Mouse (Mus musculus) stomach, adult 2 months (tissue): Measurements from ENCODE around the gene Acer1. TPM values are rescaled to one million over a fixed set of nuclear protein-coding genes. Genes with fewer than 3 reads are reported as not detected.

Experiments used
- polyA plus RNA-seq: library from polyadenylated mRNA; depleted of rRNA; stranded (reverse); fragments of >200 nt; gene quantifications from 2 replicates; pipeline ENCODE4 v1.2.3, GENCODE M21; 2012; rRNA removed

Gene Acer1
- polyA plus RNA-seq = 23.5 and 26.4 TPM in 2 replicates

DNA sequence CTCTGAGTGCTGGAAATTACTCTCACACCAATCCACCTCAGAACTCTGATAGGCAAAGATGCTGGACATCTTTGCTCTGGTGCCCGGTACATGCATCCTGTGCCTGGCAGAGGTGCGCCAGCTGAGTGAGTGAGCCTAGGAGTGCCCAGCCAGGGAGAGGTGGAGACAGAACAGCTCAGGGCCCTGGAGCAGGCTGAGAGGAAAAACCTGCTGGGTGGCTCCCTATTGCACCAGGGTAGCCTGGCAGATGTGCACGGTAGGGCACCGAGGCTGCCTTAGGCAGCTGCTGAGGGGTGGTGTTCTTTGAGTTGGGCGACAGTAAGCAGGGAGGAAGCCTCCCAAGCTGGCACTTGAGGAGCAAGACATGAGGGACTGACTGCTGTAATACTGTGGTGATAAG is at the start of gene Acer1:
Acer1 (minus strand) TSS at position 114 of the 400 bp plus-strand sequence.

DNA sequence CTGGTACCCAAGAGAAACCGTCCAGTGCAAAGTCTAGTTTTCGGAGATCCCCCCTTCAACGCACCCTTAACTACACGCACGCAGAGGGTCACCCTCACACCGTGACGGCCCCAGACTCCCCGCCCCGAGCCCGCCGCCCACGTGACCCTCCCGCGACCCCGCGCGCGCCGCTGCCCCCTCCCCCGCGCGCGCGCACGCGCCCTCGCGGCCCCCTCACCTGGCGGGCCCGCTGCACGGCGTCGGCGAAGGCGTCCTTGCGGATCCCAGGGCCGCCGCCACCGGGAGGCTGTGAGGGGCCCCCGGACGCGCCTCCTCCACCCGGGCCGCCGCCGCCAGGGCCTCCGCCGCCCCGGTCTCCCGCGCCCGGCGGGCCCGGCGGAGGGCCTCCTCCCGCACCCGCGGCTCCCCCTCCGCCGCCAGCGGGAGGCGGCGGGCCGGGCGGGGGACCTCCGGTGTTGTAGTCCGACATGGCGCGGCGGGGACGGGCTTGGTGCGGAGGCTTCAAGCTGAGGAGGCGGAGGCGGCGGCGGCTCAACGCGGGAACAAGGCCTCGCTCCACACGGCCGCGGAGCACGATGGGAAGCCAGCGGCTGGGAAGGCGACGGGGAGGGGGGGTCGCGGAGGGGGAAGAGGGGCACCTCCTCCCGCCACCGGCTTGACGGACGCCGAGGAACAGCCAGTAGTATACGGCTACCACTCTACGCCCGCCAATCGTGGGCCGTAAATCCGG is 49.2 kb upstream of the Acer1 start, which contains the start of gene Khsrp:
Khsrp (minus strand) TSS at position 592 of the 730 bp plus-strand sequence.

DNA sequence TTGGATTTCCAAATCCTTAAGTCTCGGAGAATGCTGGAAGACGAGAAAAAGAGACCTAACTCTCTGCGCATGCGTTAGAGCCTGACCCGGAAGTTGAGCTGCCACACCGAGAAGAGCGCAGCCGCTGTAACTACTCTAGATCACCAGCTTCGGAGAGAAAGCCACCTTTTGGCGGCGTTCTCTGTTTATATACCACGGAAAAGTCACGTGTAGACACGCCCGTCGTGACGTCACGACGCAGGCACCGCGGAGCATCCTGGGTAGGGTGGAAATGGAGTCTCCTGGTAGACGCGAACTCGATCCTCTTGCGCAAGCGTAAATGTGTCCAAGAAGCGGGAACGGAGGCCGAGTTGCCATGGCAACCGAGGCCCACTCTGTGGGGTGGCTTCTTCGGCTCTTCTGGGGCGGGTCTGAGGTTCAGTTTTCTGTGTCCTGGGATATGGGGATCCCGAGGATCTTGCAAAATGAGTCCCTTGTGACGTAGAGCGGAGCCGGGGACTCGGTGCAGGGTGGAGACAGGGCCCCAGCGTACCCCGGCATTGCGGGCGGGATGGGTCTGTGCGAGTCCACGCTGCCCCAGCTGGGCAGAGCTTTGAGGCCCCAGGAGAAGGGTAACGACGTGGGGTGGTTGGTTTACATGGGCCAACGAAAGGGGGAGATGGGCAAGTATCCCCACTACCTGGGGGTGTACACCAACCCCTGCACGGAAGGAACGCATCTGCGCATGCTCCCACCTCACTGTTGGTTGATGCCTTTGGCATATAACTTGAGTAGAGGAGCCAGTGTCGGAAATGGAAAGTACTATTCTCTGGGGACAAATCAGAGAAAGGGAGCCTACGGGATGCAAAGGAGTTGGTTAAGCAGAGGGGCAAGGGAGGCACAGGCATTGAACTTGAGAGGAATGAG is 29.6 kb upstream of the Acer1 start, which contains the start of the genes Gtf2f1 and Gm17949:
Gtf2f1 (minus strand) TSS at position 53 of the 906 bp plus-strand sequence.
Gm17949 (plus strand) TSS at position 234 of the 906 bp plus-strand sequence.

DNA sequence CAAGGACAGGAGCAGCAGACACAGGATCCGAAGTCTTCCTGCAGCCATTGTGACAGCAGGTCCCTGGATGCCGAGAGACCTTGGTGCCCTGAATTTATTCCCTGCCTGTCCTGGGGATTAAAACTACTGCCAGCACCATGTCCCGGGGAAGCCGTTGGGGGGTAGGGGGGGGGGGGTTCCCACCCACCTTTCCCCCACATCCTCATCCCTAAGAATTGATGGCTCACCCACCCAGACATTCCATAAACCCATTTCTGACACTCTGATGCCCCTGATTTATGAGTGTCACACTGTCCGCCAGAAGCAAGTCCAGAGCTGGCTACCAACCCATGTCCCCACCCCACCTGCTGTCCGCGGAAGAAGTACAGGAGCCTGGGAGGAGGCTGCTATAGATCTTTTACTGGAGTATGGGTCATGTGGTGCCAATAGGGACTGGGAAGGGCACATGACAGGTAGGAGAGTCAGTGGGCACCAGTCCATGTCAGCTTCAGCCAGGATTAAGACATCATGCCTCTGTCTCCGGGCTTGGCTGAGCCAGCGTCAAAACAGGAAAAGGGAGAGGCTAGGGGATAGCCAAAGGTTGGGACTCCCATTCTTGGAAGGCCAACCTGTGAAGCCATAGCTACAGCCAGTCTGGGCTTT is 18.2 kb upstream of the Acer1 start, which contains the start of gene Pspn:
Pspn (minus strand) TSS at position 51 of the 642 bp plus-strand sequence.

DNA sequence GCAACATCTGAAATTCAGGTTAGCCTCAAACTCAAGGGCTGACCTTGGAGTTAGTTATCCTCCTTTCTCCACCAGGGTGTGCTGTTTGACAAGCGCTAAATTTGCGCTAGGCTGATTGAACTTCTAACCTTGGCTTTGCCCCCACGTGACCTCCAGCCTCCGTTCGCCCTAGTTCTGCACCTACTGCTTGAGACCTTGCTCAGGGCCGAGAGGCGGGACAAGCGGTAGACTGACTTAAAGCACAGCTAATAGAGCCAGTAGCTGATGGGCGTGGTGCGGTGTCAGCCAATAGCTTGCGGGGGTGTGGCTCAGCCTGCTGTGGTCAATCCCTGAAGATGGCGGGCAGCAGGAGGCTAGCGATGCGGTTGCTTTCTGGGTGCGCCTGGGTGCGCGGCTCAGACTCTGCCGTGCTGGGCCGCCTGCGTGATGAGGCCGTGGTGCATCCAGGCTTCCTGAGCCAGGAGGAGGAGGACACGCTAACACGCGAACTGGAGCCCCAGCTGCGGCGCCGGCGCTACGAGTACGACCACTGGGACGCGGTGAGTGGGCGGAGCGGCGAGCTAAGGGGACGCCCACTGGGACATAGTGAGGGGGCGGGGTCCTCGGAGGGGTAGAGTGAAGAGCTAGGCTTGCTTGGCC is 15.2 kb upstream of the Acer1 start, which contains the start of gene Alkbh7:
Alkbh7 (plus strand) TSS at position 311 of the 639 bp plus-strand sequence.

DNA sequence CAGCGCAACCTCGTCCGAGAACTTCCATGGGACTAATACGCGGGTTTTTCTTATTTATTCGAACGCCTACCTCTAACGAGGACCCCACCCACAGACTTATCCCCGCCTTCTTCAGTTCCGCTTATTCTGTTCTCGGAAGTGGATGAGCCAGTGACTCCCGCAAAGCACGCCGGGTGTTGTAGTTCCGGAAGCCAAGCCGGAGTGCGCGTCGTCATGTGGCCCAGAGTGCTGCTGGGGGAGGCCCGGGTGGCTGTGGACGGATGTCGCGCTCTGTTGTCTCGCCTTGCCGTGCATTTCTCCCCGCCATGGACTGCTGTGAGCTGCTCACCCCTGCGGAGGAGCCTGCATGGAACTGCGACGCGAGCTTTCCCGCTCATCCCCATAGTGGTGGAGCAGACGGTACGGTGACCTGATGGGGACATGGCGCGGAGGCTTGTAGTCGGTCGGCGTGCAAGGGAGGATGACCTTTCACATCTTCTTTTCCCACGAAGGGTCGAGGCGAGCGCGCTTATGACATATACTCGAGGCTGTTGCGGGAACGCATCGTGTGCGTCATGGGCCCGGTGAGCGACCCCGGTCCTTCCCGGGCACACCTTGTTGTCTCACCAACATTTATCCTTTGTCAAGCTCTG is 8.3 kb upstream of the Acer1 start, which contains the start of gene Clpp:
Clpp (plus strand) TSS at position 191 of the 632 bp plus-strand sequence.

DNA sequence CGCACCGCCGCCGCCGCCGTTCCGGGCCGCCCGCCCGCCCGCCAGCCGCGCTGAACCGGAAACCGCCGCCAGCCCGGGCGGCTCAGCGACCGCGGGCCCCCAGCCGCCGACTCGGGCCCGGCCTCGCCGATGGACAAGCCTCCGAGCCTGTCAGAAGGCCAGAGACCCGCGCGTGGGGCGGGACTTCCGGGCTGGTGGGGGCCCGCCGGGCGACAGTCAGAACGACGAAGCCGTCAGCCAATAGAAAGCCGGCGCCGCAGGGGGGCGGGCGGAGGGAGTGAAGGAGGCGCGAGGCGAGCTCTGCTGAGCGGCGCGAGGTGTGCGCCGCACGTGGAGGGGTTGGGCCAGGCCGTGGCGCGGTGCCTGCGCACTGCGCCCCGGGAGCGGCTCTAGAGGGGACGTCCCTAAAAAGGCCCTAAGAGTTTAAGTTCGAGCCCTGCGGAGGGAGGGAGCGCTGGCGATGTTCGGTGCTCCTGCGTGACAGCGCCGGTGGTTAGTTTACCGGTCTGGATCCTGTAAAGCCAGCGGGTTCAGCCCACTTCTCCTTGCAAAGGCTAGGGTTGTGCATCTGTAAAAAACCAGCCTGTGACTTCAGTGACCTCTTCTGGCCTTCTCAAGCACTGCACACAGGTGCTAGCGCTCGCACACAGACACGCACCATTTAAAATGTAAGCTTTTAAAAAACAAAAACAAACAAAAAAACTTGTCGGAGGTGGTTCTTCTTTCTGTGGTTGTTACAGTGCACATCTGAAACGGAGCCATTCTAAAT is 46.4 kb downstream of the Acer1 start, which contains the start of gene Mllt1:
Mllt1 (minus strand) TSS at position 53 of the 769 bp plus-strand sequence.

Other genes with a start within 250 kb of the Acer1 start
- 61.1 and 186 TPM in 2 replicates for gene Nrtn, start 224.6 kb downstream of the Acer1 start, polyA plus RNA-seq
- 42.5 and 43.8 TPM in 2 replicates for gene Dus3l, start 217.4 kb downstream of the Acer1 start, polyA plus RNA-seq
- 2.9 and 3.5 TPM in 2 replicates for gene Prr22, start 211.9 kb downstream of the Acer1 start, polyA plus RNA-seq
- gene Rfx2, start 151.1 kb downstream of the Acer1 start, polyA plus RNA-seq = 10.5 and 10.9 TPM in 2 replicates
- not detected in 2 replicates for gene Acsbg2, start 107.7 kb downstream of the Acer1 start, polyA plus RNA-seq
- 0.18 and 0.25 TPM in 2 replicates for gene 1700061G19Rik, start 106.6 kb downstream of the Acer1 start, polyA plus RNA-seq
- 24.1 and 27.8 TPM in 2 replicates for gene Mllt1, start 46.7 kb downstream of the Acer1 start, polyA plus RNA-seq
- gene Clpp, start 8.2 kb upstream of the Acer1 start, polyA plus RNA-seq = 92.3 and 119 TPM in 2 replicates
- gene Alkbh7, start 15.2 kb upstream of the Acer1 start, polyA plus RNA-seq = 29.2 and 45.8 TPM in 2 replicates
- gene Pspn, start 17.9 kb upstream of the Acer1 start, polyA plus RNA-seq = not detected in 2 replicates
- 19.6 and 20.1 TPM in 2 replicates for gene Gtf2f1, start 29.2 kb upstream of the Acer1 start, polyA plus RNA-seq
- not detected in 2 replicates for gene Gm17949, start 29.3 kb upstream of the Acer1 start, polyA plus RNA-seq
- 44.9 and 45.0 TPM in 2 replicates for gene Khsrp, start 49.4 kb upstream of the Acer1 start, polyA plus RNA-seq
- 0.10 TPM in 1 of 2 replicates, not detected in the other for gene Slc25a41, start 59.5 kb upstream of the Acer1 start, polyA plus RNA-seq
- gene Crb3, start 77.0 kb upstream of the Acer1 start, polyA plus RNA-seq = 122 and 141 TPM in 2 replicates
- 25.5 and 25.6 TPM in 2 replicates for gene Slc25a23, start 77.7 kb upstream of the Acer1 start, polyA plus RNA-seq
- 1.1 and 1.8 TPM in 2 replicates for gene Dennd1c, start 96.4 kb upstream of the Acer1 start, polyA plus RNA-seq
- 3.5 and 5.0 TPM in 2 replicates for gene Tubb4a, start 105.7 kb upstream of the Acer1 start, polyA plus RNA-seq
- gene Tnfsf9, start 123.2 kb upstream of the Acer1 start, polyA plus RNA-seq = 1.9 and 3.0 TPM in 2 replicates
- 0.24 TPM in 1 of 2 replicates, not detected in the other for gene Cd70, start 167.7 kb upstream of the Acer1 start, polyA plus RNA-seq
- gene Tnfsf14, start 212.1 kb upstream of the Acer1 start, polyA plus RNA-seq = 0.31 and 0.60 TPM in 2 replicates
- 20.4 and 33.8 TPM in 2 replicates for gene C3, start 246.0 kb upstream of the Acer1 start, polyA plus RNA-seq